Mouse (Mus musculus) forebrain, embryonic 14.5 days (tissue): Measurements from ENCODE around the gene Prph2. TPM values are rescaled to one million over a fixed set of nuclear protein-coding genes. Genes with fewer than 3 reads are reported as not detected.

Source experiments
- ATAC-seq: fragments of 200-750 bp; cut with Nextera tagmentation; 2 replicates; pipeline ENCODE4 v1.8.0; 2017; ENCODE audit warnings: mild to moderate bottlenecking, moderate library complexity
- DNase-seq: peaks from one replicate; pipeline ENCODE4 v3.0.0-alpha.2; 2015; ENCODE audit warnings: low spot score
- H3K27ac ChIP-seq: fragments of 300-500 bp; sonication (generic); 2 replicates; pipeline ENCODE4 v1.5.1; 2014; ENCODE audit warnings: low read depth, mild to moderate bottlenecking, control low read depth, low read length, moderate library complexity
- H3K27me3 ChIP-seq: fragments of 300-500 bp; sonication (generic); replicated peaks from 2 replicates; pipeline ENCODE4 v1.6.1; 2014; ENCODE audit warnings: low read length, control low read depth, mixed read lengths; ENCODE audit not compliant: control insufficient read depth, insufficient read depth
- H3K36me3 ChIP-seq: fragments of 300-500 bp; sonication (generic); 2 replicates; pipeline ENCODE4 v1.6.1; 2014; ENCODE audit warnings: low read length, control low read depth; ENCODE audit not compliant: control insufficient read depth, insufficient read depth
- H3K4me1 ChIP-seq: fragments of 300-500 bp; sonication (generic); 2 replicates; pipeline ENCODE4 v1.6.1; 2014; ENCODE audit warnings: antibody characterized with exemption, low read length, control low read depth; ENCODE audit not compliant: control insufficient read depth, insufficient read depth
- H3K4me2 ChIP-seq: fragments of 300-500 bp; sonication (generic); 2 replicates; pipeline ENCODE4 v1.6.1; 2014; ENCODE audit warnings: mild to moderate bottlenecking, control low read depth, low read length
- H3K4me3 ChIP-seq: fragments of 300-500 bp; sonication (generic); 2 replicates; pipeline ENCODE4 v1.5.1; 2014; ENCODE audit warnings: low read depth, low read length, control low read depth
- H3K9ac ChIP-seq: fragments of 300-500 bp; sonication (generic); 2 replicates; pipeline ENCODE4 v1.6.1; 2014; ENCODE audit warnings: mild to moderate bottlenecking, low read length, control low read depth, moderate library complexity
- H3K9me3 ChIP-seq: fragments of 300-500 bp; sonication (generic); replicated peaks from 2 replicates; pipeline ENCODE4 v1.6.1; 2016; ENCODE audit warnings: low read length, control low read depth, mixed read lengths; ENCODE audit not compliant: control insufficient read depth
- WGBS: fragments of 180-500 bp; shearing (Covaris S2); extraction: QIAGEN DNeasy Blood & Tissue Kit; methylation state at CpG from one replicate; pipeline ENCODE4 v1.1.7; 2014; 5-methylcytosine and 5-hydroxymethylcytosine counted together
- polyA plus RNA-seq: library from polyadenylated mRNA; unstranded; fragments of >200 nt; fragmentation: Nextera tagmentation; extraction: Ambion mirVana; gene quantifications from 2 replicates; pipeline ENCODE4 v1.2.1, GENCODE M21; 2014

The Prph2 gene
- polyA plus RNA-seq, 1 experiment from 2014 or later: not detected

DNA sequence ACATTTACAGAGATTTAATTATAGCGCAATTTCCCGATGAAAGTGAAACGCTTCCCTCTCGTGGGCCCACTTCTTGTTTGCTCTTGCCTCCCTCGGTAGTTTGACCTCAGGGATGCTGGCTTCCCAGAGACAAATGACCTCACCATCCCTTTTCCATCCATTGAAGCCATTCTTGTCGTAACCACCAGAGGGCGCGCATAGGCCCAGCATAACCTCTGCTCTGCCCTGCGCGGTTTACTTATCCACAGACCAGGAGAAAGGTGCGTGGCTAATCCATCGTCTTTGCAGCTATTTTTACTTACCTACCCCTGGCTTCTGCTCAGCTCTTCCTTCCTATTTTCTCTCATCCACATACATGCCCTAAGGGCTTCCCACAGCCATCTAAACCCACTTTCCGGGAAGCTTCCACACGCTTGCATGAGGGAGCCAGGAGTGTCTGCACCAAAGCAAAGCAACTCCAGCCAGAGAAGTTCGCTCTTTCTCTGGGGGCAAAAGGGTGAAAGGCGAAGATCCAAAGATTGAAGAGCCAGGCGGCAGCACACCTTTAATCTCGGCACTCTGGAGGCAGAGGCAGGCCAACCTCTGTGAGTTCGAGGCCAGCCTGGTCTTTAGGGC is 6.3 kb upstream of the Prph2 start:
- Histone ChIP-seq H3K9ac (no peak overlapping the region), H3K4me2 (no peak overlapping the region), H3K27me3 (no peaks in the 10 kb centered on the region), H3K36me3 (no peaks in the 10 kb centered on the region), H3K27ac (no peak overlapping the region), H3K4me1 (no peaks in the 10 kb centered on the region), H3K4me3 (no peak overlapping the region), H3K9me3 (no peaks in the 10 kb centered on the region)
- ATAC-seq (peak; percentile 80), DNase-seq (peak; percentile 79)
- WGBS: 23% methylated on average over 19 of the region's 19 CpGs

DNA sequence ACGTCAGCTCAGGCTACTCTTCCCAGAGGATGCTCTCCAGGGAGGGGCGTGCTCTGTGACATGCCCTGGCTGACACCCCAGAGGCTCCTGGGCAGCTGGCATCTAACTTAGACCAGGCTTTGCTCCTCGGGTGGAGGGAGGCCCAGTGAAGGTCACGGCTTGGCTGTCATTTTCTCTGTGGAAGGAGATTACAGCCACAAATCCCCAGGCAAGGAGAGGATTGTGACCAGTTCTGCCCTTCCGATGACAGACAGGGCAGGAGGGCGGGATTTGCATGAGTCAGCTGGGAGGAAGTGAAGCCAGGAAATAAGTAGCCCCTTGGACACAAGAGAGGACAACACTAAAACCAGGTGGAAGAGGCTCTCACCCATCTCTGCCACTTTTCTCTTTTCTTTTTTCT is 2.1 kb downstream of the Prph2 start:
- Histone ChIP-seq H3K4me3 (no peak overlapping the region), H3K27ac (no peak overlapping the region), H3K27me3 (no peaks in the 10 kb centered on the region), H3K9ac (no peak overlapping the region), H3K4me1 (no peaks in the 10 kb centered on the region), H3K9me3 (no peaks in the 10 kb centered on the region), H3K4me2 (no peak overlapping the region), H3K36me3 (no peaks in the 10 kb centered on the region)
- ATAC-seq: no peak
- DNase-seq: no peak
- 52% methylated on average over 6 of the region's 6 CpGs for WGBS

DNA sequence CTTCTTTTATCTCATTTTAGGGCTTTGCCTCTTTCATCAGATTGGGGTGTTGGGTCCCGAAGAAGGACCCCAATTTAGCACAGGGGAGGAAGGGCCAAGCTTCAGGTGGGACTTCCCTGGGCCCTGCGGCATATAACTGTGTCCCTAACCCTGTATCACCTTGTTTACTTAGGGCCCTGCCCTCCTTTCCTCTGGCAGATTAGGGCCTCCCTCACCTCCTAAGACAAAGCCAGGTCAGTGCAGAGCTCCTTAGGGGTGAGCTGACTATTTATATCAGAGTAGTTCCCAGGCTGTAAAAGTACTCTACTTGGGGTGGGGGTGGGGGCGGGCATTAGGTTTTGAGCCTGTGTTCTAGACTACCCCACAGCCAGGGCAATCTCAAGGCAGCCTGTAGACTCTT is 4.9 kb downstream of the Prph2 start:
- 61% methylated on average over 3 of the region's 3 CpGs for WGBS
- H3K9me3 ChIP-seq: no peaks in the 10 kb centered on the region

DNA sequence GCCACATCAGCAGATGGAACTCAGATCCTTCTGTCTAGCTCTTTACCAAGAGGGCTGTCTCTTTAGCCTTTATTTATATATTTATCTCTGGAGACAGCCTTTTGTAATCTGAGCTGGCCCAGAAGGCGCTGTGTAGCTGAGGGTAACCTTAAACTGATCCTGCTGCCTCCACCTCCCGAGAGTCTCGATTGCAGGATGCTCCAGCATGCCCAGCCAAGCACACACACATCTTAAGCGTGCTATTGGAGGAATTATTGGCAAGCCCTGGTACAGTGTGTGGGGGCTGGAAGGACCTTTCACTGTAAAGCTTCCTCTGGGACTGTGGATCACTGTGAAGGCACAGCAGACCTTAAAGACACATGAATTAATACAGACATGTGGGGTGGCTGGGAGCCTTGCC is 8.7 kb downstream of the Prph2 start:
- H3K9ac ChIP-seq: no peak overlapping the region
- H3K4me3 ChIP-seq: no peak overlapping the region
- no peaks in the 10 kb centered on the region for H3K36me3 ChIP-seq
- no peak overlapping the region for H3K27ac ChIP-seq
- no peak overlapping the region for H3K4me2 ChIP-seq
- no peaks in the 10 kb centered on the region for H3K9me3 ChIP-seq
- H3K4me1 ChIP-seq: no peaks in the 10 kb centered on the region
- 45% methylated on average over 4 of the region's 4 CpGs for WGBS
- no peak for ATAC-seq
- DNase-seq: no peak
- H3K27me3 ChIP-seq: no peaks in the 10 kb centered on the region

More for the DNA sequence above, 4.9 kb downstream of the Prph2 start:
- Histone ChIP-seq H3K27me3 (no peaks in the 10 kb centered on the region), H3K36me3 (no peaks in the 10 kb centered on the region), H3K27ac (no peak overlapping the region), H3K4me1 (no peaks in the 10 kb centered on the region), H3K4me3 (no peak overlapping the region), H3K4me2 (no peak overlapping the region), H3K9ac (no peak overlapping the region)
- DNase-seq (no peak), ATAC-seq (no peak)

DNA sequence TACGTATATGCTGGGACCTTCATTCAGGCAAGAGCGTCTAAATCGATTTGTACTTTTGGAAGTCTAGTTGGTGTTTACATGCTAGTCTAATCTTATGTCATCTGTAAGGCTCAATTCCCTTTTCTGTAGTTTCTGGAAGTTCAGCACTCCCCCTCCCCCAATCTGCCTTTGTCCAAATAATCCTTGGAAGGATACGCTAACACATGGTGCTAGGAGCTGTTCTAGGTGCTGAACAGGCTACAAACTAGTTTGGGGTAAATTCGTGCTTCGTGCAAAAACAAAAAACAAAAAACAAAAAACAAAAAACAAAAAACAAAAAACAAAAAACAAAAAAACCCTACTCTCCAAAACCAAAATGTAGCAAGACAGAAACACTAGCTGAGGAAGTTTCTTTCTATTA is 10.6 kb downstream of the Prph2 start:
- no peaks in the 10 kb centered on the region for H3K4me1 ChIP-seq
- H3K27ac ChIP-seq: no peak overlapping the region
- no peak for DNase-seq
- WGBS: 65% methylated on average over 6 of the region's 6 CpGs
- no peaks in the 10 kb centered on the region for H3K27me3 ChIP-seq
- H3K9me3 ChIP-seq: no peaks in the 10 kb centered on the region
- H3K4me2 ChIP-seq: no peak overlapping the region
- H3K36me3 ChIP-seq: no peaks in the 10 kb centered on the region
- ATAC-seq: no peak
- no peak overlapping the region for H3K4me3 ChIP-seq
- no peak overlapping the region for H3K9ac ChIP-seq

DNA sequence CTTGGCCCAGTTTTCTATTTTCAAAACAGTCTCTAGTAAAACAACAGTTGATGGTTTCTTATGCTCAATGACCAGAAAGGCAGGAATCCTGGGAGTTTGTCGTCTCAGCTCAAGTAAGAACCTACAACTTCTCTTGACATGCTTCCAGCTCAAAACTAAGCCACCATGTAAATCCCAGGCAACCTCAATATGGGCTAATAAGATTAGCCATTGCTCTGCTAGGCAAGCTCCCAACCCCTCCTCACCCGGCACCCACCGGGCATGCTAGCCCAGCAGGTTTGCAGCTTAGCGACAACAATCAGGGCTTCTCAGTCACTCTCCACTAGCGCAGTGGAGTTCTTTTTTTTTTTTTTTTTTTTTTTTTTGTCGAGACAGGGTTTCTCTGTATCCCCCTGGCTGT is 15.9 kb downstream of the Prph2 start:
- no peak overlapping the region for H3K9ac ChIP-seq
- no peaks in the 10 kb centered on the region for H3K27me3 ChIP-seq
- DNase-seq (no peak), ATAC-seq (no peak)
- H3K36me3 ChIP-seq: peaks cover 28% of the 10 kb centered on the region
- H3K4me1 ChIP-seq: no peaks in the 10 kb centered on the region
- no peak overlapping the region for H3K27ac ChIP-seq
- H3K4me2 ChIP-seq: no peak overlapping the region
- no peaks in the 10 kb centered on the region for H3K9me3 ChIP-seq
- 37% methylated on average over 6 of the region's 6 CpGs for WGBS
- no peak overlapping the region for H3K4me3 ChIP-seq

DNA sequence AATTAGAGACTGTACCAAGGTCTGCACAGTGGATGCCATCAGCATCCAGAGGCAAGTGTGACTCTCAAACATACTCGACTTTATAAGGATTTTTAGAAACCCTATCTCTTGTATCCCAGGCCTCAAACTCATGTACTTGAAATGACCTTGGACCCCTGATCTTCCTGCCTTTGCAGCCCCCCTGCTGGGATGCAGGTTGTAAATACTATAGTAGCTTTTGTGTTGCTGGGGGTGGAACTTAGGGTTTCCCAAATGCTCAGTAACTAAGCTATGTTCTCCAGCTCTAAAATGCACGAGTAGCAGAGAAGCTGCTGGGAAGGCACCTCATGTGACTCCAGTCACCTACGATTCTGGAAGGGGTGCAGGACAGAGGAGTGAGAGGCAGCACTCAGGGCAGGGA is 16.7 kb downstream of the Prph2 start:
- no peak for ATAC-seq
- H3K4me3 ChIP-seq: no peak overlapping the region
- H3K27me3 ChIP-seq: no peaks in the 10 kb centered on the region
- peaks cover 35% of the 10 kb centered on the region for H3K36me3 ChIP-seq
- no peak overlapping the region for H3K4me2 ChIP-seq
- DNase-seq: no peak
- H3K27ac ChIP-seq: no peak overlapping the region
- H3K9ac ChIP-seq: no peak overlapping the region
- WGBS: 73% methylated on average over 3 of the region's 3 CpGs
- H3K4me1 ChIP-seq: no peaks in the 10 kb centered on the region
- H3K9me3 ChIP-seq: no peaks in the 10 kb centered on the region

DNA sequence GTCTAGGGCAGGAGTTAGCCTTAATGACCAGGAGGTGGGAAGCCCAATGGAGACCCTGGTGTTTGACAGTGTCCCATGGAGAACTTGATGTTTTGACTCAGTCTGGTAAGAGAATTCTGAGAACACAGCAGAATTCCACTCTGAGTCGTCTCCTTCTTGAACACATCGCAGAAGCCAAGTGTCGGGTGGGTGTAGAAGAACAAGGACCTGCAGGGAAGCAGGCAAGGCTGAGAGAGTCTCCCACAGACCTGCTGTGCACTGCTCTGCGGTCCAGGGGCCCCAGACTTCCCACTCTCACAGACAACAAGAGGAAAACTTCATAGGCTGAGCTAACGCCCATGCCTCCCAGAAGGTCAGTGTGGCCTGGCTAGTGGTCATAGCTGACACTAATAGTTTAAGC is 17.5 kb downstream of the Prph2 start:
- 97% methylated on average over 5 of the region's 5 CpGs for WGBS
- Histone ChIP-seq H3K9ac (no peak overlapping the region), H3K27me3 (no peaks in the 10 kb centered on the region), H3K9me3 (no peaks in the 10 kb centered on the region), H3K4me1 (no peaks in the 10 kb centered on the region), H3K4me3 (no peak overlapping the region), H3K4me2 (no peak overlapping the region), H3K27ac (no peak overlapping the region), H3K36me3 (peaks cover 44% of the 10 kb centered on the region)
- no peak for ATAC-seq
- no peak for DNase-seq

DNA sequence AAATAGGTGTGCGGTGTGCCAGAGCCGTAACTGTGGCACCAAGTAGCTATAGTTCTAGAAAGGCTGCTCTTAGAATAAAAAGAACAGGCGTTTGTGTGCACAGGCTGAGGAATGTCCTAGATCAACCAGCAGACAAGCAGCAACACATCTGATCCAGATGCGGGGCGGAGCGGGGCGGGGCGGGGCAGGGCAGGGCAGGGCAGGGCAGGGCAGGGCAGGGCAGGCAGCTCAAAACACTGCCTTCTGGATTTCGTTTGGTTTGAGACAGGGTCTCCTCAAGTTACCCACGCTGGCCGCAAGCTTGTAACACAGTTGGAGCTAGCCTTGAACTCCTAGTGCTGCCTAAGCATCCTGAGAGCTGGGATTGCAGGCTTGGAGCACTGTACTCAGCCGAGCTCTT is 19.0 kb downstream of the Prph2 start:
- 91% methylated on average over 12 of the region's 12 CpGs for WGBS
- no peak overlapping the region for H3K27ac ChIP-seq
- H3K4me3 ChIP-seq: no peak overlapping the region
- no peaks in the 10 kb centered on the region for H3K4me1 ChIP-seq
- DNase-seq (no peak), ATAC-seq (no peak)
- no peak overlapping the region for H3K9ac ChIP-seq
- peaks cover 59% of the 10 kb centered on the region for H3K36me3 ChIP-seq
- H3K4me2 ChIP-seq: no peak overlapping the region
- H3K9me3 ChIP-seq: no peaks in the 10 kb centered on the region
- H3K27me3 ChIP-seq: no peaks in the 10 kb centered on the region
